Mouse (Mus musculus): ENCODE measurements around the gene P2ry2. TPM values are rescaled to one million over a fixed set of nuclear protein-coding genes. Genes with fewer than 3 reads are reported as not detected.

The P2ry2 gene
- polyA plus RNA-seq (2014; fragmentation: Illumina TruSeq; extraction: RNeasy Lipid Tissue Mini Kit (QIAGEN cat#74804); ENCODE audit: low read depth, low replicate concordance), result 24.6 TPM

GRCm38 (mm10) chr7:101012541-101012940 lies at the start of gene P2ry2:
P2ry2 (minus strand) TSS chr7:101012866.

GRCm38 (mm10) chr7:100974135-100974903 lies 38.3 kb downstream of the P2ry2 start, which contains the start of gene P2ry6:
P2ry6 (minus strand) TSS chr7:100974649.

Other genes starting within 250 kb of the P2ry2 start
- 3.9 TPM for gene Relt, start 149.4 kb downstream of the P2ry2 start, polyA plus RNA-seq (2014; fragmentation: Illumina TruSeq; extraction: RNeasy Lipid Tissue Mini Kit (QIAGEN cat#74804); ENCODE audit: low read depth, low replicate concordance)
- gene Arhgef17, start 80.8 kb downstream of the P2ry2 start, polyA plus RNA-seq (2014; fragmentation: Illumina TruSeq; extraction: RNeasy Lipid Tissue Mini Kit (QIAGEN cat#74804); ENCODE audit: low read depth, low replicate concordance), result 26.7 TPM
- 3.1 TPM for gene P2ry6, start 38.2 kb downstream of the P2ry2 start, polyA plus RNA-seq (2014; fragmentation: Illumina TruSeq; extraction: RNeasy Lipid Tissue Mini Kit (QIAGEN cat#74804); ENCODE audit: low read depth, low replicate concordance)
- gene Fchsd2, start 80.0 kb upstream of the P2ry2 start, polyA plus RNA-seq (2014; fragmentation: Illumina TruSeq; extraction: RNeasy Lipid Tissue Mini Kit (QIAGEN cat#74804); ENCODE audit: low read depth, low replicate concordance), result 12.8 TPM